Mouse (Mus musculus): Measurements from ENCODE around the gene Cep78.

GRCm38 (mm10) chr19:16009111-16009510, 24.3 kb upstream of the Cep78 start:
- TF ChIP-seq CTCF (IDR thresholded peaks at IDR 0.05) (no peak), EP300 (IDR thresholded peaks at IDR 0.05; ENCODE audit: insufficient read depth, low read depth, low read length) (no peak)

All from heart, adult 2 months (tissue).